Mouse (Mus musculus) liver, adult 2 months (tissue): Measurements from ENCODE around the gene Sdk2.

Experiments
- CTCF ChIP-seq: fragments of 200-500 bp; IDR thresholded peaks from 2 replicates; pipeline ENCODE4 v1.5.1; 2011; ENCODE audit warnings: low read depth, low read length, control low read depth
- POLR2A ChIP-seq: fragments of 200-500 bp; IDR thresholded peaks from 2 replicates; pipeline ENCODE4 v1.6.1; 2011; ENCODE audit warnings: low read length, control low read depth; ENCODE audit not compliant: insufficient read depth; ENCODE audit errors: extremely low read depth

DNA sequence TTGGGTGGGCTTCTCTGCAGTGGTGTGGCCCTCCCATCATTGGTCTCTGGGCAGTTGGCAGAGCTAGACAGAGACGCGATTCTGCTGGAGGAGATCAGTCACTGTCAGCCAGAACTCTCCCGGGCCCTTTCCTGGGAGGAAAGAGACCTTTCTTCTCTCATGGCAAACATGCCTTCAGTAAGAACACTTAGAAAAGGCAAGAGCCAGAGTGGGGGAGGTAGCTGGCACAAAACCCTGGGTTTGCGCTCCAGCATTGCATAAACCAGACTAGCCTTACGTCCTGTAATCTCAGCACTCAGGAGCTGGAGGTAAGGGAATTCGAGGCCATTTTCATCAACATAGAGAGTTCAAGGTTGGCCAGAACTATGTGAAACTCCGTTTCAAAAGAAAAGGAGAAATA lies 306.4 kb downstream of the Sdk2 start:
- no peak for TF ChIP-seq CTCF
- TF ChIP-seq POLR2A, result no peak
